Mouse (Mus musculus): ENCODE measurements around the gene Dnhd1.

- TF ChIP-seq TAL1 (IDR thresholded peaks at IDR 0.05; ENCODE audit: low read length) (no peak), GATA1 (IDR thresholded peaks at IDR 0.05; ENCODE audit: low read length) (no peak)
Measured at GRCm38 (mm10) chr7:105639304-105639703, 11.3 kb upstream of the Dnhd1 start.
